Mouse (Mus musculus) ES-E14 (cell line): ENCODE measurements at regions not wholly inside any gene's neighbourhood (a gene's known extent, or its start where the extent isn't known, plus 50 kb on each side); places are given as distances from the start of the nearest gene placed in this dataset.

Experiments
- CHD2 ChIP-seq: IDR thresholded peaks from 2 replicates; pipeline ENCODE4 v1.6.1; 2014; ENCODE audit warnings: mild to moderate bottlenecking, low read depth, low read length, inconsistent platforms
- HCFC1 ChIP-seq: IDR thresholded peaks from 2 replicates; pipeline ENCODE4 v1.6.1; 2012; ENCODE audit warnings: low read length, inconsistent platforms, borderline replicate concordance; ENCODE audit not compliant: insufficient read depth
- MAFK ChIP-seq: IDR thresholded peaks from 2 replicates; pipeline ENCODE4 v1.6.1; 2014; ENCODE audit warnings: mild to moderate bottlenecking, low read depth, low read length, inconsistent platforms; ENCODE audit not compliant: insufficient read depth
- ZC3H11A ChIP-seq: IDR thresholded peaks from 2 replicates; pipeline ENCODE4 v1.6.1; 2012; ENCODE audit warnings: low read depth, mild to moderate bottlenecking, inconsistent platforms, low read length, borderline replicate concordance
- ZNF384 ChIP-seq: IDR thresholded peaks from 2 replicates; pipeline ENCODE4 v1.6.1; 2012; ENCODE audit warnings: low read depth, low read length, inconsistent platforms

GRCm38 (mm10) chr7:83235659-83236058, 349.1 kb upstream of the Tmc3 start:
- TF ChIP-seq MAFK (no peak), ZC3H11A (no peak), CHD2 (no peak), HCFC1 (no peak), ZNF384 (no peak)
